Mouse (Mus musculus): Measurements from ENCODE around the gene B4galt5.

B4galt5 gene

GRCm38 (mm10) chr2:167294216-167294615, 54.8 kb downstream of the B4galt5 start:
- in situ Hi-C loops (cut with MboI; ENCODE audit: low pct_unique_long_range_greater_than_20kb in 1 of 2, low sequenced_read_pairs in 2 of 2, unreplicated experiment in 1 of 2), result loop anchor here in 1 of 2 experiments (10.0 kb wide), 1 partner anchor 101 kb away; no protein-coding TSS in a partner anchor

GRCm38 (mm10) chr2:167293289-167294085, 55.5 kb downstream of the B4galt5 start:
- in situ Hi-C loops (cut with MboI; ENCODE audit: low pct_unique_long_range_greater_than_20kb in 1 of 2, low sequenced_read_pairs in 2 of 2, unreplicated experiment in 1 of 2), result loop anchor here in 1 of 2 experiments (10.0 kb wide), 1 partner anchor 101 kb away; no protein-coding TSS in a partner anchor

- in situ Hi-C loops (cut with MboI; ENCODE audit: low pct_unique_long_range_greater_than_20kb in 1 of 2, low sequenced_read_pairs in 2 of 2, unreplicated experiment in 1 of 2), result loop anchor here in 1 of 2 experiments (10.0 kb wide), 1 partner anchor 102 kb away; no protein-coding TSS in a partner anchor
These were observed 56.1 kb downstream of the B4galt5 start for GRCm38 (mm10) chr2:167292854-167293253.

GRCm38 (mm10) chr2:167292151-167292591, 56.8 kb downstream of the B4galt5 start:
- in situ Hi-C loops (cut with MboI; ENCODE audit: low pct_unique_long_range_greater_than_20kb in 1 of 2, low sequenced_read_pairs in 2 of 2, unreplicated experiment in 1 of 2), result loop anchor here in 1 of 2 experiments (10.0 kb wide), 1 partner anchor 103 kb away; no protein-coding TSS in a partner anchor

- in situ Hi-C loops (cut with MboI; ENCODE audit: low pct_unique_long_range_greater_than_20kb in 1 of 2, low sequenced_read_pairs in 2 of 2, unreplicated experiment in 1 of 2), result loop anchor here in 1 of 2 experiments (10.0 kb wide), 1 partner anchor 103 kb away; no protein-coding TSS in a partner anchor
These were observed 57.3 kb downstream of the B4galt5 start for GRCm38 (mm10) chr2:167291656-167292055.

- in situ Hi-C loops (cut with MboI; ENCODE audit: low pct_unique_long_range_greater_than_20kb in 1 of 2, low sequenced_read_pairs in 2 of 2, unreplicated experiment in 1 of 2), result no loop called here
These were observed 67.5 kb downstream of the B4galt5 start for GRCm38 (mm10) chr2:167281461-167281860.

GRCm38 (mm10) chr2:167280986-167281310, 68.0 kb downstream of the B4galt5 start:
- in situ Hi-C loops (cut with MboI; ENCODE audit: low pct_unique_long_range_greater_than_20kb in 1 of 2, low sequenced_read_pairs in 2 of 2, unreplicated experiment in 1 of 2), result no loop called here

- in situ Hi-C loops (cut with MboI; ENCODE audit: low pct_unique_long_range_greater_than_20kb in 1 of 2, low sequenced_read_pairs in 2 of 2, unreplicated experiment in 1 of 2), result no loop called here
These were observed 68.6 kb downstream of the B4galt5 start for GRCm38 (mm10) chr2:167280090-167280985.

GRCm38 (mm10) chr2:167278751-167279526, 70.0 kb downstream of the B4galt5 start:
- in situ Hi-C loops (cut with MboI; ENCODE audit: low pct_unique_long_range_greater_than_20kb in 1 of 2, low sequenced_read_pairs in 2 of 2, unreplicated experiment in 1 of 2), result loop anchor here (5.0 kb wide), 1 partner anchor 57 kb away; no protein-coding TSS in a partner anchor

- in situ Hi-C loops (cut with MboI; ENCODE audit: low pct_unique_long_range_greater_than_20kb in 1 of 2, low sequenced_read_pairs in 2 of 2, unreplicated experiment in 1 of 2), result loop anchor here (5.0 kb wide), 1 partner anchor 56 kb away; no protein-coding TSS in a partner anchor
These were observed 71.0 kb downstream of the B4galt5 start for GRCm38 (mm10) chr2:167278011-167278410.

GRCm38 (mm10) chr2:167277026-167277425, 72.0 kb downstream of the B4galt5 start:
- in situ Hi-C loops (cut with MboI; ENCODE audit: low pct_unique_long_range_greater_than_20kb in 1 of 2, low sequenced_read_pairs in 2 of 2, unreplicated experiment in 1 of 2), result loop anchor here (5.0 kb wide), 1 partner anchor 55 kb away; no protein-coding TSS in a partner anchor

GRCm38 (mm10) chr2:167275856-167276255, 73.1 kb downstream of the B4galt5 start:
- in situ Hi-C loops (cut with MboI; ENCODE audit: low pct_unique_long_range_greater_than_20kb in 1 of 2, low sequenced_read_pairs in 2 of 2, unreplicated experiment in 1 of 2), result loop anchor here (5.0 kb wide), 1 partner anchor 54 kb away; no protein-coding TSS in a partner anchor

GRCm38 (mm10) chr2:167274713-167275465, 74.1 kb downstream of the B4galt5 start:
- in situ Hi-C loops (cut with MboI; ENCODE audit: low pct_unique_long_range_greater_than_20kb in 1 of 2, low sequenced_read_pairs in 2 of 2, unreplicated experiment in 1 of 2), result loop anchor here (5.0 kb wide), 1 partner anchor 53 kb away; no protein-coding TSS in a partner anchor

- in situ Hi-C loops (cut with MboI; ENCODE audit: low pct_unique_long_range_greater_than_20kb in 1 of 2, low sequenced_read_pairs in 2 of 2, unreplicated experiment in 1 of 2), result no loop called here
These were observed 75.7 kb downstream of the B4galt5 start for GRCm38 (mm10) chr2:167273206-167273740.

- in situ Hi-C loops (cut with MboI; ENCODE audit: low pct_unique_long_range_greater_than_20kb in 1 of 2, low sequenced_read_pairs in 2 of 2, unreplicated experiment in 1 of 2), result no loop called here
These were observed 76.3 kb downstream of the B4galt5 start for GRCm38 (mm10) chr2:167272706-167273105.

GRCm38 (mm10) chr2:167271121-167271521, 77.9 kb downstream of the B4galt5 start:
- in situ Hi-C loops (cut with MboI; ENCODE audit: low pct_unique_long_range_greater_than_20kb in 1 of 2, low sequenced_read_pairs in 2 of 2, unreplicated experiment in 1 of 2), result no loop called here

GRCm38 (mm10) chr2:167270496-167270895, 78.5 kb downstream of the B4galt5 start:
- in situ Hi-C loops (cut with MboI; ENCODE audit: low pct_unique_long_range_greater_than_20kb in 1 of 2, low sequenced_read_pairs in 2 of 2, unreplicated experiment in 1 of 2), result no loop called here
